Mouse (Mus musculus): ENCODE data around the gene Nanog. TPM values are rescaled to one million over a fixed set of nuclear protein-coding genes. Genes with fewer than 3 reads are reported as not detected.
"Not testable (repeated sequence)": the region's sequence is repeated elsewhere in the genome, so short reads cannot be mapped to it uniquely, and the experiment has no call there.

Nanog gene
- polyA plus RNA-seq, 1 experiment: 0.10 TPM

- Histone ChIP-seq H3K4me3 (ENCODE audit: insufficient read depth, low read length) (peak overlapping the region; percentile 11; the same call in 1 of the 2 replicates), H3K4me1 (ENCODE audit: control insufficient read depth, insufficient read depth, low read length) (peaks cover 2% of the 10 kb centered on the region; the same call in 1 of the 2 replicates), H3K27ac (ENCODE audit: insufficient read depth, low read length) (no peak overlapping the region)
- TF ChIP-seq POLR2A (IDR thresholded peaks at IDR 0.05; ENCODE audit: extremely low read depth, insufficient read depth, low read length) (no peak), CTCF (IDR thresholded peaks at IDR 0.05; ENCODE audit: extremely low read depth, insufficient read depth, low read length) (peak; percentile 100)
Measured at GRCm38 (mm10) chr6:122669406-122670200, 37.7 kb upstream of the Nanog start.

GRCm38 (mm10) chr6:122670201-122670551, 37.1 kb upstream of the Nanog start:
- TF ChIP-seq CTCF (IDR thresholded peaks at IDR 0.05; ENCODE audit: extremely low read depth, insufficient read depth, low read length): no peak
- TF ChIP-seq POLR2A (IDR thresholded peaks at IDR 0.05; ENCODE audit: extremely low read depth, insufficient read depth, low read length): no peak
- no peak overlapping the region for H3K27ac ChIP-seq (ENCODE audit: insufficient read depth, low read length)
- H3K4me3 ChIP-seq (ENCODE audit: insufficient read depth, low read length): 0 out of 2 replicates have a peak overlapping the region, but pooled peaks have one; percentile 11
- H3K4me1 ChIP-seq (ENCODE audit: control insufficient read depth, insufficient read depth, low read length): peaks cover 2% of the 10 kb centered on the region; the same call in 1 of the 2 replicates

GRCm38 (mm10) chr6:122670841-122671240, 36.4 kb upstream of the Nanog start:
- no peak overlapping the region for H3K4me3 ChIP-seq (ENCODE audit: insufficient read depth, low read length)
- TF ChIP-seq CTCF (IDR thresholded peaks at IDR 0.05; ENCODE audit: extremely low read depth, insufficient read depth, low read length) (no peak), POLR2A (IDR thresholded peaks at IDR 0.05; ENCODE audit: extremely low read depth, insufficient read depth, low read length) (no peak)
- no peak overlapping the region for H3K27ac ChIP-seq (ENCODE audit: insufficient read depth, low read length)
- H3K4me1 ChIP-seq (ENCODE audit: control insufficient read depth, insufficient read depth, low read length): peaks cover 2% of the 10 kb centered on the region; the same call in 1 of the 2 replicates

- TF ChIP-seq CTCF (IDR thresholded peaks at IDR 0.05; ENCODE audit: extremely low read depth, insufficient read depth, low read length): no peak
- no peak for TF ChIP-seq POLR2A (IDR thresholded peaks at IDR 0.05; ENCODE audit: extremely low read depth, insufficient read depth, low read length)
- Histone ChIP-seq H3K4me1 (ENCODE audit: control insufficient read depth, insufficient read depth, low read length) (peaks cover 2% of the 10 kb centered on the region; the same call in 1 of the 2 replicates), H3K4me3 (ENCODE audit: insufficient read depth, low read length) (no peak overlapping the region), H3K27ac (ENCODE audit: insufficient read depth, low read length) (no peak overlapping the region)
Measured at GRCm38 (mm10) chr6:122672746-122673145, 34.5 kb upstream of the Nanog start.

- TF ChIP-seq POLR2A (IDR thresholded peaks at IDR 0.05; ENCODE audit: extremely low read depth, insufficient read depth, low read length) (no peak), CTCF (IDR thresholded peaks at IDR 0.05; ENCODE audit: extremely low read depth, insufficient read depth, low read length) (no peak)
- Histone ChIP-seq H3K4me1 (ENCODE audit: control insufficient read depth, insufficient read depth, low read length) (no peaks in the 10 kb centered on the region), H3K27ac (ENCODE audit: insufficient read depth, low read length) (no peak overlapping the region), H3K4me3 (ENCODE audit: insufficient read depth, low read length) (no peak overlapping the region)
Measured at GRCm38 (mm10) chr6:122682646-122683045, 24.6 kb upstream of the Nanog start.

GRCm38 (mm10) chr6:122686709-122687108, 20.6 kb upstream of the Nanog start:
- TF ChIP-seq CTCF (IDR thresholded peaks at IDR 0.05; ENCODE audit: extremely low read depth, insufficient read depth, low read length) (no peak), POLR2A (IDR thresholded peaks at IDR 0.05; ENCODE audit: extremely low read depth, insufficient read depth, low read length) (no peak)
- no peak overlapping the region for H3K27ac ChIP-seq (ENCODE audit: insufficient read depth, low read length)
- H3K4me1 ChIP-seq (ENCODE audit: control insufficient read depth, insufficient read depth, low read length): no peaks in the 10 kb centered on the region
- no peak overlapping the region for H3K4me3 ChIP-seq (ENCODE audit: insufficient read depth, low read length)

GRCm38 (mm10) chr6:122689411-122690055, 17.8 kb upstream of the Nanog start:
- TF ChIP-seq CTCF (IDR thresholded peaks at IDR 0.05; ENCODE audit: extremely low read depth, insufficient read depth, low read length): no peak
- TF ChIP-seq POLR2A (IDR thresholded peaks at IDR 0.05; ENCODE audit: extremely low read depth, insufficient read depth, low read length): no peak
- no peak overlapping the region for H3K4me3 ChIP-seq (ENCODE audit: insufficient read depth, low read length)
- no peaks in the 10 kb centered on the region for H3K4me1 ChIP-seq (ENCODE audit: control insufficient read depth, insufficient read depth, low read length)
- H3K27ac ChIP-seq (ENCODE audit: insufficient read depth, low read length): no peak overlapping the region

- H3K4me1 ChIP-seq (ENCODE audit: control insufficient read depth, insufficient read depth, low read length): no peaks in the 10 kb centered on the region
- no peak for TF ChIP-seq POLR2A (IDR thresholded peaks at IDR 0.05; ENCODE audit: extremely low read depth, insufficient read depth, low read length)
- TF ChIP-seq CTCF (IDR thresholded peaks at IDR 0.05; ENCODE audit: extremely low read depth, insufficient read depth, low read length): no peak
Measured at GRCm38 (mm10) chr6:122690082-122690481, 17.2 kb upstream of the Nanog start.

GRCm38 (mm10) chr6:122695398-122695797, 11.9 kb upstream of the Nanog start:
- TF ChIP-seq CTCF (IDR thresholded peaks at IDR 0.05; ENCODE audit: extremely low read depth, insufficient read depth, low read length) (no peak), POLR2A (IDR thresholded peaks at IDR 0.05; ENCODE audit: extremely low read depth, insufficient read depth, low read length) (no peak)
- Histone ChIP-seq H3K4me1 (ENCODE audit: control insufficient read depth, insufficient read depth, low read length) (no peaks in the 10 kb centered on the region), H3K27ac (ENCODE audit: insufficient read depth, low read length) (no peak overlapping the region), H3K4me3 (ENCODE audit: insufficient read depth, low read length) (no peak overlapping the region)

More at GRCm38 (mm10) chr6:122690082-122690481, 17.2 kb upstream of the Nanog start:
- H3K27ac ChIP-seq (ENCODE audit: insufficient read depth, low read length): no peak overlapping the region
- no peak overlapping the region for H3K4me3 ChIP-seq (ENCODE audit: insufficient read depth, low read length)

GRCm38 (mm10) chr6:122699628-122700027, 7.7 kb upstream of the Nanog start:
- H3K27ac ChIP-seq (ENCODE audit: insufficient read depth, low read length); H3K4me3 ChIP-seq (ENCODE audit: insufficient read depth, low read length); H3K4me1 ChIP-seq (ENCODE audit: control insufficient read depth, insufficient read depth, low read length): not testable (repeated sequence)
